Mouse (Mus musculus) hindbrain, embryonic 14.5 days (tissue): ENCODE data around the gene Psmb2. TPM values are rescaled to one million over a fixed set of nuclear protein-coding genes. Genes with fewer than 3 reads are reported as not detected.

Source experiments
- ATAC-seq: fragments of 200-750 bp; cut with Nextera tagmentation; 2 replicates; pipeline ENCODE4 v1.8.0; 2017; ENCODE audit warnings: moderate number of reproducible peaks, mild to moderate bottlenecking, moderate TSS enrichment, moderate library complexity; ENCODE audit not compliant: low FRiP score
- DNase-seq: peaks from one replicate; pipeline ENCODE4 v3.0.0-alpha.2; 2015; ENCODE audit warnings: low spot score
- H3K27ac ChIP-seq: fragments of 300-500 bp; sonication (generic); 2 replicates; pipeline ENCODE4 v1.5.1; 2014; ENCODE audit warnings: mild to moderate bottlenecking, moderate library complexity
- H3K27me3 ChIP-seq: fragments of 300-500 bp; sonication (generic); 2 replicates; pipeline ENCODE4 v1.6.1; 2014; ENCODE audit warnings: mild to moderate bottlenecking, low read length, mixed read lengths; ENCODE audit not compliant: control insufficient read depth, insufficient read depth
- H3K36me3 ChIP-seq: fragments of 300-500 bp; sonication (generic); replicated peaks from 2 replicates; pipeline ENCODE4 v1.6.1; 2014; ENCODE audit not compliant: control insufficient read depth, insufficient read depth
- H3K4me1 ChIP-seq: fragments of 300-500 bp; sonication (generic); replicated peaks from 2 replicates; pipeline ENCODE4 v1.6.1; 2014; ENCODE audit warnings: antibody characterized with exemption, low read length, mixed read lengths; ENCODE audit not compliant: control insufficient read depth, insufficient read depth
- H3K4me2 ChIP-seq: fragments of 300-500 bp; sonication (generic); replicated peaks from 2 replicates; pipeline ENCODE4 v1.6.1; 2014; ENCODE audit warnings: mild to moderate bottlenecking, moderate library complexity
- H3K4me3 ChIP-seq: fragments of 300-500 bp; sonication (generic); replicated peaks from 2 replicates; pipeline ENCODE4 v1.5.1; 2014; ENCODE audit warnings: mild to moderate bottlenecking, low read length
- H3K9ac ChIP-seq: fragments of 300-500 bp; sonication (generic); 2 replicates; pipeline ENCODE4 v1.6.1; 2014
- H3K9me3 ChIP-seq: fragments of 300-500 bp; sonication (generic); 2 replicates; pipeline ENCODE4 v1.6.1; 2016; ENCODE audit warnings: low read length; ENCODE audit not compliant: control insufficient read depth
- WGBS: fragments of 180-500 bp; shearing (Covaris S2); extraction: QIAGEN DNeasy Blood & Tissue Kit; methylation state at CpG from one replicate; pipeline ENCODE4 v1.1.7; 2014; 5-methylcytosine and 5-hydroxymethylcytosine counted together
- polyA plus RNA-seq: library from polyadenylated mRNA; unstranded; fragments of >200 nt; fragmentation: Nextera tagmentation; extraction: Ambion mirVana; gene quantifications from 2 replicates; pipeline ENCODE4 v1.2.1, GENCODE M21; 2014

Gene Psmb2
- polyA plus RNA-seq, 1 experiment from 2014 or later, result 451 TPM

- Histone ChIP-seq H3K4me2 (peak overlapping the region; percentile 28), H3K36me3 (peaks cover 52% of the 10 kb centered on the region), H3K27ac (no peak overlapping the region), H3K9me3 (no peaks in the 10 kb centered on the region), H3K4me1 (peaks cover 36% of the 10 kb centered on the region), H3K9ac (peak overlapping the region; percentile 20; the same call in 1 of the 2 replicates), H3K27me3 (no peaks in the 10 kb centered on the region), H3K4me3 (no peak overlapping the region)
- 86% methylated on average over 11 of the region's 11 CpGs for WGBS
- ATAC-seq (no peak), DNase-seq (no peak)
Measured at GRCm38 (mm10) chr4:126749553-126749952, 72.1 kb downstream of the Psmb2 start.

GRCm38 (mm10) chr4:126750046-126750683, 72.7 kb downstream of the Psmb2 start:
- Histone ChIP-seq H3K27ac (no peak overlapping the region), H3K36me3 (peaks cover 46% of the 10 kb centered on the region), H3K27me3 (no peaks in the 10 kb centered on the region), H3K4me1 (peaks cover 42% of the 10 kb centered on the region), H3K4me2 (peak overlapping the region; percentile 31), H3K4me3 (no peak overlapping the region), H3K9ac (peak overlapping the region; percentile 20; the same call in 1 of the 2 replicates), H3K9me3 (no peaks in the 10 kb centered on the region)
- DNase-seq (peak; percentile 73), ATAC-seq (no peak)
- 70% methylated on average over 26 of the region's 26 CpGs for WGBS

- Histone ChIP-seq H3K36me3 (peaks cover 37% of the 10 kb centered on the region), H3K9me3 (no peaks in the 10 kb centered on the region), H3K27me3 (no peaks in the 10 kb centered on the region), H3K4me1 (peaks cover 44% of the 10 kb centered on the region), H3K4me2 (peak overlapping the region; percentile 91), H3K9ac (peak overlapping the region; percentile 95; the same call in 1 of the 2 replicates), H3K27ac (no peak overlapping the region), H3K4me3 (peak overlapping the region; percentile 95)
- WGBS, result 76% methylated on average over 8 of the region's 8 CpGs
- DNase-seq, result no peak
- ATAC-seq, result no peak
Measured at GRCm38 (mm10) chr4:126750863-126751555, 73.6 kb downstream of the Psmb2 start.

GRCm38 (mm10) chr4:126751556-126752023, 74.2 kb downstream of the Psmb2 start:
- peak overlapping the region; percentile 95 for H3K9ac ChIP-seq
- DNase-seq (no peak), ATAC-seq (no peak)
- H3K4me2 ChIP-seq, result peak overlapping the region; percentile 91
- 59% methylated on average over 10 of the region's 10 CpGs for WGBS
- peaks cover 44% of the 10 kb centered on the region for H3K4me1 ChIP-seq
- no peaks in the 10 kb centered on the region for H3K27me3 ChIP-seq
- H3K4me3 ChIP-seq, result peak overlapping the region; percentile 95
- H3K27ac ChIP-seq, result no peak overlapping the region
- H3K36me3 ChIP-seq, result peaks cover 32% of the 10 kb centered on the region
- no peaks in the 10 kb centered on the region for H3K9me3 ChIP-seq

- H3K36me3 ChIP-seq, result peaks cover 26% of the 10 kb centered on the region
- DNase-seq (no peak), ATAC-seq (no peak)
- H3K4me1 ChIP-seq, result peaks cover 44% of the 10 kb centered on the region
- peak overlapping the region; percentile 97 for H3K27ac ChIP-seq
- H3K9ac ChIP-seq, result peak overlapping the region; percentile 95
- H3K9me3 ChIP-seq, result no peaks in the 10 kb centered on the region
- no peaks in the 10 kb centered on the region for H3K27me3 ChIP-seq
- 5% methylated on average over 12 of the region's 13 CpGs for WGBS
- H3K4me3 ChIP-seq, result peak overlapping the region; percentile 95
- H3K4me2 ChIP-seq, result peak overlapping the region; percentile 91
Measured at GRCm38 (mm10) chr4:126752024-126752607, 74.7 kb downstream of the Psmb2 start.

GRCm38 (mm10) chr4:126752608-126753141, 75.2 kb downstream of the Psmb2 start:
- Histone ChIP-seq H3K9ac (peak overlapping the region; percentile 95), H3K27ac (peak overlapping the region; percentile 97), H3K27me3 (no peaks in the 10 kb centered on the region), H3K4me2 (peak overlapping the region; percentile 91), H3K4me1 (peaks cover 44% of the 10 kb centered on the region), H3K36me3 (peaks cover 22% of the 10 kb centered on the region), H3K4me3 (peak overlapping the region; percentile 95), H3K9me3 (no peaks in the 10 kb centered on the region)
- DNase-seq (peak; percentile 46), ATAC-seq (no peak)
- WGBS, result under 1% methylated on average over 23 of the region's 23 CpGs

GRCm38 (mm10) chr4:126753268-126754230, 76.1 kb downstream of the Psmb2 start, which contains the start of the genes Ncdn and AU040320:
Gene Ncdn, minus strand, starts transcription at chr4:126753438.
Gene AU040320, plus strand, starts transcription at chr4:126753544.
- H3K4me3 ChIP-seq, result peak within 1 kb of the TSS; percentile 95
- no peaks in the 10 kb centered on the region for H3K9me3 ChIP-seq
- H3K27me3 ChIP-seq, result no peaks in the 10 kb centered on the region
- peak within 1 kb of the TSS; percentile 91 for H3K4me2 ChIP-seq
- ATAC-seq (peak; percentile 96), DNase-seq (peak; percentile 94)
- peaks cover 13% of the 10 kb centered on the region for H3K36me3 ChIP-seq
- H3K9ac ChIP-seq, result peak within 1 kb of the TSS; percentile 95
- H3K4me1 ChIP-seq, result peaks cover 44% of the 10 kb centered on the region
- under 1% methylated on average over 68 of the region's 71 CpGs for WGBS
- peak within 1 kb of the TSS; percentile 97 for H3K27ac ChIP-seq

GRCm38 (mm10) chr4:126754231-126754611, 76.8 kb downstream of the Psmb2 start:
- peaks cover 12% of the 10 kb centered on the region for H3K36me3 ChIP-seq
- under 1% methylated on average over 12 of the region's 12 CpGs for WGBS
- ATAC-seq (no peak), DNase-seq (no peak)
- H3K27me3 ChIP-seq, result no peaks in the 10 kb centered on the region
- H3K9me3 ChIP-seq, result no peaks in the 10 kb centered on the region
- H3K4me3 ChIP-seq, result peak overlapping the region; percentile 95
- peak overlapping the region; percentile 95 for H3K9ac ChIP-seq
- peaks cover 40% of the 10 kb centered on the region for H3K4me1 ChIP-seq
- H3K27ac ChIP-seq, result peak overlapping the region; percentile 97
- H3K4me2 ChIP-seq, result peak overlapping the region; percentile 91
